ENCODE assay signal across 8 mouse cellular contexts in the genomic region with DNA sequence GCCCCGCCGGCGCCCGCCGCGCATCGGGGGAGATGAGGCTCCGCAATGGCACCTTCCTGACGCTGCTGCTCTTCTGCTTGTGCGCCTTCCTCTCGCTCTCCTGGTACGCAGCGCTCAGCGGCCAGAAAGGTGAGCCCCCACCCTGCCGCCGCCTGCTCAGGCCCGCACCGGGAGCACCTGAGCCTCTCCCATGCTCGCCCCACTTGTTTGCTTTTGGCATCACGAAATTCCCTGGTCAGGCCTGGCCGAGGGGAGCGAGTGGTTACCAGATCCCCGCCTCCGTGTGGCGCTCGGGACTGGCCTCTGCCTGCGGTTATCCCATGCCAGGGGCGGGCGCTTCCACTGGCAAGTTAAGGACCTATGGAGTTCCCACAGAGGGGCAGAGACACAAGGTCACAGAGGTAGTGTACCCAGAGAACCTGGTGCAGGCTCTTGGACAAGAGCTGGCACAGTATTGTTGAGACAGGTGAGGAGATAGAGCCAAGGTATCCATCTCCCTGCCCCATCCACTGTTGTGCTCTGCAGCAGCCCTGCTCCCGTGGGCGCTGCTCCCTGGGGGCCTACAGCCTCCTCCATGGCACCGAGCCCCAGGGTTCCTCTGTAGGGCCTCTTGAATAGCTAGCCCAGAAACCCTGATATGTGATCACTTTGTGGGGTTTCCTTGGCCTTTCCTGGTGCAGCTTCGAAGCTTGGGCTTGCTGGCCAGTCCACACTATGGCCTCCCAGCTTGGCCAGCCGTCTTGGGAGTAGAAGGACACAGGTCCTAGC. TPM values are rescaled to one million over a fixed set of nuclear protein-coding genes. Genes with fewer than 3 reads are reported as not detected.
DNase-seq lines count a peak whose midpoint lies in the region; ATAC-seq and TF ChIP-seq lines count a peak whose summit lies in the region.

No protein-coding gene starts in this region.

- peak; percentile 62 for DNase-seq in left cerebral cortex, postnatal 4 days
- DNase-seq in left cerebral cortex, adult 8-10 months (ENCODE audit: low spot score in 2 of 2) = no peak
- DNase-seq in adrenal gland, postnatal 36 days = peak; percentile 63 to 71
- DNase-seq in induced T-regulatory cell, adult 2 months (ENCODE audit: low read depth) = peak; percentile 47
- DNase-seq in liver, embryonic 14.5 days (ENCODE audit: low read depth in 3 of 3, low spot score in 3 of 3) = no peak
- no peak for DNase-seq in layer of hippocampus, adult 11-12 months (ENCODE audit: low spot score)

- peak overlapping the region; percentile 83 to 89 for H3K4me3 ChIP-seq in liver, embryonic 14.5 days (ENCODE audit: insufficient read depth in 1 of 2, low read depth in 2 of 2, low read length in 2 of 2)
- H3K4me3 ChIP-seq in neural tube, embryonic 14.5 days (ENCODE audit: low read depth, low read length) = peak overlapping the region; percentile 84

- peaks cover under 1% of the 10 kb centered on the region for H3K36me3 ChIP-seq in liver, embryonic 14.5 days (replicated peaks; ENCODE audit: control insufficient read depth, insufficient read depth, low read depth)
- 0 out of 2 replicates have a peak, but pooled peaks cover 2% of the 10 kb centered on the region for H3K36me3 ChIP-seq in neural tube, embryonic 14.5 days (ENCODE audit: control insufficient read depth, insufficient read depth, low read length)

- peak; percentile 23; the same call in 1 of the 2 replicates for ATAC-seq in erythroid progenitor cell, adult 5-6 weeks (replicated peaks; ENCODE audit: low FRiP score, poor library complexity, severe bottlenecking)
- peak; percentile 14 for ATAC-seq in liver, embryonic 14.5 days (ENCODE audit: insufficient read depth)
- peak; percentile 27 for ATAC-seq in neural tube, embryonic 14.5 days (ENCODE audit: low read depth)

- H3K4me1 ChIP-seq in liver, embryonic 14.5 days (replicated peaks; ENCODE audit: control insufficient read depth in 2 of 2, insufficient read depth in 2 of 2, low read length in 1 of 2) = peaks cover 19 to 20% of the 10 kb centered on the region in 2 experiments
- H3K4me1 ChIP-seq in neural tube, embryonic 14.5 days (ENCODE audit: control insufficient read depth, insufficient read depth, low read length) = peaks cover 31% of the 10 kb centered on the region

- TF ChIP-seq CTCF in liver, embryonic 14.5 days (IDR thresholded peaks at IDR 0.05; ENCODE audit: low read depth) = peak; percentile 1; the same call in 1 of the 2 replicates

- H3K4me2 ChIP-seq in liver, embryonic 14.5 days (ENCODE audit: low read depth) = peak overlapping the region; percentile 92
- H3K4me2 ChIP-seq in neural tube, embryonic 14.5 days (ENCODE audit: low read depth, low read length) = peak overlapping the region; percentile 97

- no peaks in the 10 kb centered on the region for H3K9me3 ChIP-seq in liver, embryonic 14.5 days (ENCODE audit: control insufficient read depth, low read length)
- H3K9me3 ChIP-seq in neural tube, embryonic 14.5 days (ENCODE audit: control insufficient read depth, low read length) = no peaks in the 10 kb centered on the region

- peak overlapping the region; percentile 98 for H3K27ac ChIP-seq in liver, embryonic 14.5 days
- peak overlapping the region; percentile 93 for H3K27ac ChIP-seq in neural tube, embryonic 14.5 days (ENCODE audit: low read depth, low read length)

- no peaks in the 10 kb centered on the region for H3K27me3 ChIP-seq in liver, embryonic 14.5 days (ENCODE audit: control insufficient read depth, insufficient read depth, low read length)
- no peaks in the 10 kb centered on the region for H3K27me3 ChIP-seq in neural tube, embryonic 14.5 days (ENCODE audit: control insufficient read depth, insufficient read depth, low read length)

- H3K9ac ChIP-seq in liver, embryonic 14.5 days (replicated peaks) = peak overlapping the region; percentile 98
- H3K9ac ChIP-seq in neural tube, embryonic 14.5 days (replicated peaks; ENCODE audit: low read depth, low read length) = peak overlapping the region; percentile 97

- WGBS in liver, embryonic 14.5 days (ENCODE audit: insufficient replicate concordance) = 1% methylated on average over 34 of the region's 34 CpGs
- WGBS in neural tube, embryonic 14.5 days = 4% methylated on average over 34 of the region's 34 CpGs

- TF ChIP-seq EP300 in liver, embryonic 14.5 days (IDR thresholded peaks at IDR 0.05; ENCODE audit: low read depth) = no peak

- intact Hi-C loops in left cerebral cortex, postnatal 4 days (cut with DNase I) = no loop called here

RNA-seq across cellular contexts. Expression of a gene that starts 12.6 kb away (rescaled TPM):
- 1 to 10 TPM; 3.1 to 4.1 TPM for total RNA-seq in left cerebral cortex, postnatal 4 days (2021)
- total RNA-seq in left cerebral cortex, adult 8-10 months (2022) = 10 to 100 TPM in 1 of 4 experiments, 1 to 10 TPM in 3; 8.0 to 15.8 (median 8.8) TPM
- 10 to 100 TPM; 10.5 to 23.5 TPM for total RNA-seq in adrenal gland, postnatal 36 days (2021)
- total RNA-seq in erythroid progenitor cell, adult 5-6 weeks (2015; ENCODE audit: low replicate concordance) = 3.2 TPM in 1 of 2 replicates, not detected in the other
- total RNA-seq in erythroid progenitor cell, adult 5-6 weeks (2017; ENCODE audit: low replicate concordance) = 0.77 TPM in 1 of 2 replicates, not detected in the other
- 0.54 and 0.81 TPM in 2 replicates for polyA plus RNA-seq in liver, embryonic 14.5 days (2012; rRNA removed)
- polyA plus RNA-seq in liver, embryonic 14.5 days (2014; fragmentation: Nextera tagmentation; extraction: Ambion mirVana) = 0.61 and 0.83 TPM in 2 replicates
- polyA plus RNA-seq in neural tube, embryonic 14.5 days (2014; fragmentation: Nextera tagmentation; extraction: Ambion mirVana) = 1.3 and 3.3 TPM in 2 replicates

RNA-seq across cellular contexts. Expression of a gene that starts 15.1 kb away (rescaled TPM):
- total RNA-seq in left cerebral cortex, postnatal 4 days (2021) = 100 to 1,000 TPM; 179 to 189 TPM
- 10 to 100 TPM; 61.3 to 68.0 (median 65.8) TPM for total RNA-seq in left cerebral cortex, adult 8-10 months (2022)
- total RNA-seq in adrenal gland, postnatal 36 days (2021) = 100 to 1,000 TPM; 116 to 149 TPM
- total RNA-seq in erythroid progenitor cell, adult 5-6 weeks (2015; ENCODE audit: low replicate concordance) = 26.8 and 48.7 TPM in 2 replicates
- total RNA-seq in erythroid progenitor cell, adult 5-6 weeks (2017; ENCODE audit: low replicate concordance) = 38.2 and 40.9 TPM in 2 replicates
- 14.8 and 16.6 TPM in 2 replicates for polyA plus RNA-seq in liver, embryonic 14.5 days (2012; rRNA removed)
- 5.7 and 9.5 TPM in 2 replicates for polyA plus RNA-seq in liver, embryonic 14.5 days (2014; fragmentation: Nextera tagmentation; extraction: Ambion mirVana)
- 52.0 and 53.6 TPM in 2 replicates for polyA plus RNA-seq in neural tube, embryonic 14.5 days (2014; fragmentation: Nextera tagmentation; extraction: Ambion mirVana)

RNA-seq across cellular contexts. Expression of a gene that starts 15.2 kb away (rescaled TPM):
- total RNA-seq in left cerebral cortex, postnatal 4 days (2021) = 100 to 1,000 TPM; 262 to 293 TPM
- 100 to 1,000 TPM; 498 to 523 (median 522) TPM for total RNA-seq in left cerebral cortex, adult 8-10 months (2022)
- total RNA-seq in adrenal gland, postnatal 36 days (2021) = 100 to 1,000 TPM; 862 to 881 TPM
- 28.5 and 36.4 TPM in 2 replicates for total RNA-seq in erythroid progenitor cell, adult 5-6 weeks (2015; ENCODE audit: low replicate concordance)
- total RNA-seq in erythroid progenitor cell, adult 5-6 weeks (2017; ENCODE audit: low replicate concordance) = 179 and 213 TPM in 2 replicates
- polyA plus RNA-seq in liver, embryonic 14.5 days (2012; rRNA removed) = 36.8 and 43.7 TPM in 2 replicates
- polyA plus RNA-seq in liver, embryonic 14.5 days (2014; fragmentation: Nextera tagmentation; extraction: Ambion mirVana) = 103 and 117 TPM in 2 replicates
- polyA plus RNA-seq in neural tube, embryonic 14.5 days (2014; fragmentation: Nextera tagmentation; extraction: Ambion mirVana) = 377 and 383 TPM in 2 replicates

RNA-seq across cellular contexts. Expression of a gene that starts 51.6 kb away (rescaled TPM):
- 10 to 100 TPM; 19.1 to 20.3 TPM for total RNA-seq in left cerebral cortex, postnatal 4 days (2021)
- total RNA-seq in left cerebral cortex, adult 8-10 months (2022) = 10 to 100 TPM; 14.4 to 19.1 (median 15.7) TPM
- total RNA-seq in adrenal gland, postnatal 36 days (2021) = 10 to 100 TPM in 1 of 2 experiments, 1 to 10 TPM in 1; 7.4 to 10.9 TPM
- total RNA-seq in erythroid progenitor cell, adult 5-6 weeks (2015; ENCODE audit: low replicate concordance) = 2.5 and 6.1 TPM in 2 replicates
- 0.51 TPM in 1 of 2 replicates, not detected in the other for total RNA-seq in erythroid progenitor cell, adult 5-6 weeks (2017; ENCODE audit: low replicate concordance)
- 7.4 and 7.6 TPM in 2 replicates for polyA plus RNA-seq in liver, embryonic 14.5 days (2012; rRNA removed)
- polyA plus RNA-seq in liver, embryonic 14.5 days (2014; fragmentation: Nextera tagmentation; extraction: Ambion mirVana) = 8.5 and 9.3 TPM in 2 replicates
- 38.1 and 48.3 TPM in 2 replicates for polyA plus RNA-seq in neural tube, embryonic 14.5 days (2014; fragmentation: Nextera tagmentation; extraction: Ambion mirVana)

Comparison
In these comparisons a context has a peak if more than half of its experiments do, and no peak if none do; other contexts are left out.
1. DNase-seq: peak in left cerebral cortex, postnatal 4 days (single experiment), adrenal gland, postnatal 36 days (2 of 2) and induced T-regulatory cell, adult 2 months (single experiment); none in left cerebral cortex, adult 8-10 months (0 of 2), liver, embryonic 14.5 days (0 of 3) and layer of hippocampus, adult 11-12 months (single experiment).
2. Peak in every context shown above with its lines, with median percentiles within 50 percentile points of each other: ATAC-seq.